In genomic region chr6:115701302-115701701, GRCm38 (mm10) we compare ENCODE assay signal across 12 mouse cellular contexts. TPM values are rescaled to one million over a fixed set of nuclear protein-coding genes. Genes with fewer than 3 reads are reported as not detected.
A peak's percentile ranks its signal among the peaks of the same experiment; 100 is the strongest.
DNase-seq lines count a peak whose midpoint lies in the region; ATAC-seq and TF ChIP-seq lines count a peak whose summit lies in the region.
"Had no signal": no experiment of that assay in that cellular context is flagged by ENCODE, and none has a peak within 500 bp of the region (broad histone marks: within the 10 kb centered on the region; RNA-seq: fewer than 3 reads in every experiment).

No protein-coding gene starts in this region.

- no peak overlapping the region for H3K27ac ChIP-seq in liver, embryonic 12.5 days
- H3K27ac ChIP-seq in MEL (ENCODE audit: control insufficient read depth, low read depth, low read length), result no peak overlapping the region
- H3K27ac ChIP-seq: embryonic facial prominence, embryonic 15.5 days; midbrain, embryonic 12.5 days had no signal

- peak; percentile 45 for TF ChIP-seq RAD21 in MEL (IDR thresholded peaks at IDR 0.05; ENCODE audit: low read depth, low read length)

- no peak overlapping the region for H3K4me2 ChIP-seq in liver, embryonic 12.5 days
- H3K4me2 ChIP-seq: embryonic facial prominence, embryonic 15.5 days; midbrain, embryonic 12.5 days had no signal

- no peaks in the 10 kb centered on the region for H3K79me2 ChIP-seq in MEL (ENCODE audit: control insufficient read depth, insufficient read depth, low read length, poor library complexity)

- no peak for TF ChIP-seq EP300 in MEL (IDR thresholded peaks at IDR 0.05; ENCODE audit: low read depth in 1 of 2, low read length in 2 of 2)

- ATAC-seq in CD4-positive, CD25-positive, alpha-beta regulatory T cell, adult 4 months, result no peak
- no peak for ATAC-seq in liver, embryonic 12.5 days
- ATAC-seq in granulocyte monocyte progenitor cell, adult 5-6 weeks (replicated peaks; ENCODE audit: poor library complexity, severe bottlenecking), result no peak

- no peaks in the 10 kb centered on the region for H3K27me3 ChIP-seq in liver, embryonic 12.5 days (replicated peaks)
- no peaks in the 10 kb centered on the region for H3K27me3 ChIP-seq in MEL (ENCODE audit: control insufficient read depth in 1 of 2, insufficient read depth in 2 of 2, low read length in 2 of 2)
- H3K27me3 ChIP-seq: embryonic facial prominence, embryonic 15.5 days; midbrain, embryonic 12.5 days had no signal

- H3K9me3 ChIP-seq in liver, embryonic 12.5 days (replicated peaks), result no peaks in the 10 kb centered on the region
- no peaks in the 10 kb centered on the region for H3K9me3 ChIP-seq in MEL (replicated peaks; ENCODE audit: insufficient read depth, low read length)
- H3K9me3 ChIP-seq: embryonic facial prominence, embryonic 15.5 days; midbrain, embryonic 12.5 days had no signal

- TF ChIP-seq CTCF in MEL (IDR thresholded peaks at IDR 0.05 in 2 of 3, conservative IDR thresholded peaks at IDR 0.05 in 1 of 3; ENCODE audit: control insufficient read depth in 1 of 3, insufficient read depth in 1 of 3, low read depth in 2 of 3, low read length in 3 of 3, poor library complexity in 1 of 3, severe bottlenecking in 1 of 3), result peak; percentile 77 to 84 (median 79)

- no peak overlapping the region for H3K9ac ChIP-seq in liver, embryonic 12.5 days
- no peak overlapping the region for H3K9ac ChIP-seq in MEL (ENCODE audit: control insufficient read depth, low read depth, low read length, poor library complexity, severe bottlenecking)
- H3K9ac ChIP-seq: embryonic facial prominence, embryonic 15.5 days; midbrain, embryonic 12.5 days had no signal

- no peaks in the 10 kb centered on the region for H3K36me3 ChIP-seq in liver, embryonic 12.5 days
- H3K36me3 ChIP-seq in MEL (ENCODE audit: control insufficient read depth in 1 of 2, insufficient read depth in 2 of 2, low read length in 2 of 2), result no peaks in the 10 kb centered on the region
- H3K36me3 ChIP-seq: embryonic facial prominence, embryonic 15.5 days; midbrain, embryonic 12.5 days had no signal

- TF ChIP-seq POLR2A in MEL (IDR thresholded peaks at IDR 0.05; ENCODE audit: control insufficient read depth in 1 of 2, insufficient read depth in 1 of 2, low read depth in 1 of 2, low read length in 2 of 2, poor library complexity in 1 of 2), result no peak

- 45% methylated on average over 11 of the region's 11 CpGs for WGBS in liver, embryonic 12.5 days (ENCODE audit: insufficient replicate concordance)

- H3K4me1 ChIP-seq in liver, embryonic 12.5 days, result no peaks in the 10 kb centered on the region
- H3K4me1 ChIP-seq in MEL (ENCODE audit: control insufficient read depth in 1 of 2, insufficient read depth in 2 of 2, low read length in 2 of 2), result no peaks in the 10 kb centered on the region
- H3K4me1 ChIP-seq: midbrain, embryonic 12.5 days had no signal

- DNase-seq in CD4-positive, CD25-positive, alpha-beta regulatory T cell, adult 2 months (ENCODE audit: low read depth, low spot score), result peak; percentile 47
- peak; percentile 30 for DNase-seq in liver
- DNase-seq in MEL (ENCODE audit: low read depth, low spot score), result peak; percentile 84
- DNase-seq in naive thymus-derived CD4-positive, alpha-beta T cell, adult 2 months (ENCODE audit: low read depth), result peak; percentile 43
- no peak for DNase-seq in heart, adult 9 months (ENCODE audit: low spot score in 2 of 2)
- DNase-seq: kidney, adult 18-20 months; left cerebral cortex, postnatal 4 days had no signal

- H3K4me3 ChIP-seq in liver, embryonic 12.5 days, result no peak overlapping the region
- H3K4me3 ChIP-seq in MEL (ENCODE audit: control insufficient read depth in 1 of 2, insufficient read depth in 1 of 2, low read depth in 2 of 2, low read length in 2 of 2), result peak overlapping the region in 1 of 2 experiments; percentile 18; a peak in 1 of 4 replicates
- H3K4me3 ChIP-seq: embryonic facial prominence, embryonic 15.5 days; midbrain, embryonic 12.5 days had no signal

TF ChIP-seq in MEL, 35 proteins besides CTCF, POLR2A, EP300 and RAD21:
- TF ChIP-seq ELF1 (IDR thresholded peaks at IDR 0.05; ENCODE audit: low read depth, low read length), result peak; percentile 89
- TF ChIP-seq SMC3 (IDR thresholded peaks at IDR 0.05; ENCODE audit: low read depth, low read length), result peak; percentile 73
- TF ChIP-seq POLR2AphosphoS5 (IDR thresholded peaks at IDR 0.05; ENCODE audit: borderline replicate concordance, low read depth, low read length), result no peak
- TF ChIP-seq ZC3H11A (IDR thresholded peaks at IDR 0.05; ENCODE audit: low read depth, low read length), result peak; percentile 48

RNA-seq across cellular contexts. Expression of gene Raf1, which starts 24.9 kb away (rescaled TPM):
- 10 to 100 TPM; 46.4 to 51.6 TPM for polyA plus RNA-seq in CD4-positive, CD25-positive, alpha-beta regulatory T cell, adult 4 months (2017; shearing (Covaris generic))
- 52.4 and 53.2 TPM in 2 replicates for polyA plus RNA-seq in liver, embryonic 12.5 days (2016; fragmentation: Nextera tagmentation; extraction: Ambion mirVana)
- 79.3 and 79.7 TPM in 2 replicates for total RNA-seq in MEL (2012; rRNA removed)
- 10 to 100 TPM in 1 of 2 experiments, not detected in 1; 80.7 TPM for polyA plus RNA-seq in MEL (2012; ENCODE audit: insufficient read depth in 1 of 2, insufficient read length in 2 of 2, low read depth in 1 of 2, low replicate concordance in 2 of 2, missing spikeins in 1 of 2)
- 116 and 120 TPM in 2 replicates for total RNA-seq in granulocyte monocyte progenitor cell, adult 5-6 weeks (2014; fragmentation: Nextera tagmentation)
- 60.2 and 65.5 TPM in 2 replicates for total RNA-seq in granulocyte monocyte progenitor cell, adult 5-6 weeks (2017)

Comparison
In these comparisons a context has a peak if more than half of its experiments do, and no peak if none do; other contexts are left out.
1. DNase-seq: peak in CD4-positive, CD25-positive, alpha-beta regulatory T cell, adult 2 months (single experiment), liver (single experiment), MEL (single experiment) and naive thymus-derived CD4-positive, alpha-beta T cell, adult 2 months (single experiment); none in heart, adult 9 months (0 of 2).